Mouse (Mus musculus): ENCODE results near the gene Spsb4. TPM values are rescaled to one million over a fixed set of nuclear protein-coding genes. Genes with fewer than 3 reads are reported as not detected.

Gene Spsb4
- polyA plus RNA-seq, 1 experiment from 2014 or later: 21.5 TPM

DNA sequence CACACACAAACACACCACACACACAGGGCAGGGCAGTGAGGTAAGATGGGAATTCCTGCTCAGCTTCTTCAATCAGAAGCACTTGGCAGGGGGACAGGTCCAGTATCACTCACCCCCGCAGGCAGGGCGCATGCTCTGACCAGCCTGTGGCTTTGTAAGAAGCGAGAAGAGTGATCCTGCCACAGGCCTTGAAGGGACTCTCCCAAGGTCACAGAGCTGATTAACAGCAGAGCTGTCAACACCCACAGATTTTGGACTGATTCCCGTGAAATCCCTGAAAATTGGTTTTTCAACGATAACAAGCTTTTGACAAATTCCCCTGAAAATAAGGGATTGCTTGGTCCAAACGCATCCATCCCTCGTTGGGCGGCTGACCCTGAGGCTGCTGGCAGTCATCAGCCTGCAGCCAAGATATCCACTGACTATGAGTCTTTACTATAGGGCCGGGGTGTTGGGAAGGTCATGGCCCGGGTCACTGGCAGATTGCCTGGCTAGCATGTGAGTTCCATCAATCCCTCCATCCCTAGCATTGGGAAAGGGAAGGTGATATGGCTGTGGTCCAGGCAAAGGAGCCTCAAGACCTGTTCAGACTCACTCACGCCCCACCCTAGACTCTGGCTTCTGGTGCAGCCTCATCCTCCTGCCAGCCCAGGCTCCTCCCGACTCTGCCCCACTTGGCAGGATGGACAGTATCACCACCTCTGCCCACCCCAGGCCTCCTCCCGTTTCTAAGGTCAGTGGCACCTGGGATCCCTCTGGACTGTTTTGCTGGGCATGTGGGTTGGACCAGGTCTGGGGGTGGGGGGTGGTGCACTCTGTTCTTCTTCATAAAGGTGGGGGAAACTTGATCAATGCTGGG, 41.1 kb downstream of the Spsb4 start:
- ATAC-seq (ENCODE audit: insufficient read depth, low FRiP score, low read depth): no peak
- peaks cover 21% of the 10 kb centered on the region for H3K4me1 ChIP-seq
- H3K9ac ChIP-seq: no peak overlapping the region
- H3K36me3 ChIP-seq: no peaks in the 10 kb centered on the region
- H3K27me3 ChIP-seq (replicated peaks): no peaks in the 10 kb centered on the region
- H3K27ac ChIP-seq: no peak overlapping the region
- no peak overlapping the region for H3K4me2 ChIP-seq
- H3K9me3 ChIP-seq: no peaks in the 10 kb centered on the region
- whole genome bisulfite sequencing: 50% methylated on average over 13 of the region's 13 CpGs
- no peak overlapping the region for H3K4me3 ChIP-seq (replicated peaks)

DNA sequence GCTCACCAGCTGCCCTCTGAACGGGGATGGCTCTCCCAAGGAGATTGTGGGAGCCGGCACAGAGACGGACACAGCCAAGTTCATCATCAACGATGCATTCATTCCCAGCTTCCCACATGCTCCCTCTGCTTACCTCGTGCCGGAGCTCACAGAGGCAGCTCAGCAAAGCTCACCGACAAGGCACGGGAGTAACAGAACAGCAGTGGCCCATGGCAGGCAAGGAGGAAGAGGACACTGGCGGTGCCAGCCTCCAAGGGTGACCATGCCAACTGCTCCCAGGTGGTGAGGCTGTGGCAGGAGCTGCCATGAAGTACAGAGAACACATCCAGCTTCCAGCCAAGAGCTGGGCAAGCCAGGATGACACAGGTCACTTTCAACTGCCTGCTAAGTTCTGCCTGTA, 45.6 kb downstream of the Spsb4 start:
- no peak overlapping the region for H3K9ac ChIP-seq
- H3K36me3 ChIP-seq: no peaks in the 10 kb centered on the region
- H3K27me3 ChIP-seq (replicated peaks): no peaks in the 10 kb centered on the region
- no peaks in the 10 kb centered on the region for H3K9me3 ChIP-seq
- H3K4me1 ChIP-seq: peaks cover 8% of the 10 kb centered on the region; the same call in 1 of the 2 replicates
- no peak overlapping the region for H3K27ac ChIP-seq
- no peak overlapping the region for H3K4me3 ChIP-seq (replicated peaks)
- no peak for ATAC-seq (ENCODE audit: insufficient read depth, low FRiP score, low read depth)
- H3K4me2 ChIP-seq: no peak overlapping the region
- whole genome bisulfite sequencing: 93% methylated on average over 9 of the region's 9 CpGs

DNA sequence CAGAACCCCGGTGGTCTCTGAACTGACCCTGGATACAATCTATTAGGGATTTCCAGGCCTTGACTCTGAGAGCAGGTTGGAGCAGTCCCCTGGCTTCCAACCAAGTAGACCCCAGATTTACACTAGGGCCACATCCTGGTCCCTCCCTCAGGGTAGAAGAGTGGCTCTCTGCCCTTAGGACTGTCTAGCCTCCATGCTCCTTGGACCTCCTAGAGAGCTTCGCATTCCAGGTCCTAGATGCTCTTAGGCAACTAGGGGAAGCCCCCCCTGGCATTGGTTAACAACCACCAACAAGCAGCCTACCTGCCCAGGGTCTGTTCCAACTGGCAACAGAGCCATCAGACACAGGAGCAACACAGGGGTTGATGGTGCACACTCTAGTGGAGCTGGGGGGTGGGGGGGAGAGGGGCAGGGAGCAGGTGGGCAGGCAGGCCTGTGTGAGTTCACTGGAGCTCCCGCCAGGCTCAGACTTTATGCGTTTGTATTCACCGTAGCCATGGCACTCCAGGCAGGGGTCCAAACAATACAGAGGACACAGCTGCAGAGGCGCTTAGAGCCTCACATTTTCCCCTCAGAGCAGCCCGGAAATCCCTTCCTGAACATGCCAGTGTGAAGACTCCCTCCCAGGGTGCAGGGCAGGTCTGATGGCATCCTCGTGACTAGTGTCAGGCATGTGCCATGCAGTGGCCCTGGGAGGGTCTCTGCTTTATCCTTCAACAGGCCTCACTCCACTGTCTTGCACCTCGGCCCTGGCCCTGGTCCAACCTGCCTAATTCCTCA, 46.8 kb downstream of the Spsb4 start:
- Histone ChIP-seq H3K27me3 (replicated peaks) (no peaks in the 10 kb centered on the region), H3K27ac (no peak overlapping the region), H3K9ac (no peak overlapping the region), H3K9me3 (no peaks in the 10 kb centered on the region), H3K4me2 (no peak overlapping the region), H3K4me1 (peaks cover 8% of the 10 kb centered on the region; the same call in 1 of the 2 replicates), H3K4me3 (replicated peaks) (no peak overlapping the region), H3K36me3 (no peaks in the 10 kb centered on the region)
- ATAC-seq (ENCODE audit: insufficient read depth, low FRiP score, low read depth): peak; percentile 66
- WGBS: 49% methylated on average over 9 of the region's 9 CpGs

DNA sequence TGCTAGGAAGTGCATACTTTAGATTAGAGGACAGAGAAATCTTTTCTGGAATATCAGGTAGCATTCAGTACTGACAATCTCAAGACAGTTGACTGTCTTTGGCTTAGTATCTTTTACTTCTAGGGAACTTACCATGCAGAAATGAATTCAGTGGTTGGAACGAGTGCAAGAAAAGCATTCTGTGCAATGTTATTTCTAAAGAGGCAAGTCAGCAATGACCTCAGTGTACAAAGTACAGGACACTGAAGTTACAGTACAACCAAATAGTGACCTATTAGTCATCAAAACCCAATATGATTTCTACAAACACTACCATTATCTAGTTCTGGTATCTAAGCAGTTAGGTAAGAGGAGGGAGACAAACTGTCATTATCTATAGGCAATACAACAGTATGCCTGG, 51.1 kb downstream of the Spsb4 start:
- WGBS: 69% methylated on average over 1 of the region's 1 CpGs
- no peak overlapping the region for H3K27ac ChIP-seq
- no peak overlapping the region for H3K4me3 ChIP-seq (replicated peaks)
- H3K36me3 ChIP-seq: no peaks in the 10 kb centered on the region
- ATAC-seq (ENCODE audit: insufficient read depth, low FRiP score, low read depth): no peak
- no peak overlapping the region for H3K9ac ChIP-seq
- no peak overlapping the region for H3K4me2 ChIP-seq
- no peaks in the 10 kb centered on the region for H3K9me3 ChIP-seq
- peaks cover 22% of the 10 kb centered on the region for H3K4me1 ChIP-seq
- H3K27me3 ChIP-seq (replicated peaks): no peaks in the 10 kb centered on the region

DNA sequence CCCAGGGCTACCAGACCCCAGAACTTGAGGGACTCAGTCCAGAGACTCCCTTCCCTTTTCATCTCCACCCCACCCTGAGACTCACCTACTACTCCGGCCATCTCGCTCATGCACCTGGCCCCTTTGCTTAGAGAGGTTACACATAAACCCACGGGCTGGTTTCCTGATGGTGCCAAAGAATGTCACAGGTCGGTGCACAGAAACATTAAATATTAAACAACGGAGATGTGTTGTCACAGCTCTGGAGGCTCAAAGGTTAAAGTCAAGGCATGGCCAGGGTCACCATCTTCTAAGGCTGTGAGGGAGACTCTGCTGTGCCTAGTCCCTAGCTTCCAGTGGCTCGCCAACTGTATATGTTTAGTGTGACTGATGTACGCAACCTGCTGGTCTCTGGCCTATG, 52.2 kb downstream of the Spsb4 start:
- Histone ChIP-seq H3K27me3 (replicated peaks) (no peaks in the 10 kb centered on the region), H3K9me3 (no peaks in the 10 kb centered on the region), H3K27ac (no peak overlapping the region), H3K4me3 (replicated peaks) (no peak overlapping the region), H3K36me3 (no peaks in the 10 kb centered on the region), H3K4me1 (peaks cover 19% of the 10 kb centered on the region), H3K4me2 (no peak overlapping the region), H3K9ac (no peak overlapping the region)
- 79% methylated on average over 7 of the region's 7 CpGs for WGBS
- ATAC-seq (ENCODE audit: insufficient read depth, low FRiP score, low read depth): no peak

DNA sequence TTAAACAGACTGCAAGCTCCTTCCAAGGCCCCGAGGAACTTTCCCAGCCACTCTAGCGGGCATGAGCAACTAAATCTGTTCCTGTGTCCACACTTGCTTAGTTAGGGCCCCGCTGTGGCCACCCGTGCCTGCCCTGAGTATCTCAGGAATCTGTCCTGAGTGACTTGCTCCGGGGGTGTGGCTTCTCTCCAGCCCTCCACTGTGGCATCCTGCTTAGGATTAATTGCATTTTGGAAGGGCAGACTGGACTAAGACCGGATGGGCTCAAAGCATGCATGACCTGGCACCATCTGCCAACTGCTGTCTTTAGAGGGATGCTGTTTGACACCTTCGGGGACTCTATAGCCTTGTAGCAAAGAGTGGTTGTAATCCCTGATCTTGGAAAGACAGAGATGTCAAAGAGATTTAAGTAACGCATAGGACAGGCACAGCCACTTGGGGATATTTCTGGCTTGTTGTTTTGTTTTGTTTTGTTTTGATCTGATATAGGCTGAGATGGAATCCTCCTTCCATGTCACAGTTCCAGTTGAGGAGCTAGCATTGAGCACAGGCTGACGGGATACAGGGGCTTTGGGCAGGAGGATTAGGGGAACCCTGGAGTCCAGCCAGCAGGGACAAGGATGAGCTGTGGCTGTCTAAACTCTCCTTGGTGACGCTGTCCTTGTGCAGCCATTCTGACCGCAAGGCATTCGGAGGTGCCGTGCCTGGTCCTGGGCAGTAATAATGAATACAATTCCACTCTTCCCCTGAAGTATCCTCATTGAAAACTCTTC, 55.0 kb downstream of the Spsb4 start:
- Histone ChIP-seq H3K4me3 (replicated peaks) (no peak overlapping the region), H3K4me2 (no peak overlapping the region), H3K9ac (no peak overlapping the region), H3K36me3 (no peaks in the 10 kb centered on the region), H3K9me3 (no peaks in the 10 kb centered on the region), H3K4me1 (peaks cover 19% of the 10 kb centered on the region), H3K27ac (no peak overlapping the region), H3K27me3 (replicated peaks) (no peaks in the 10 kb centered on the region)
- 56% methylated on average over 13 of the region's 13 CpGs for WGBS
- no peak for ATAC-seq (ENCODE audit: insufficient read depth, low FRiP score, low read depth)

DNA sequence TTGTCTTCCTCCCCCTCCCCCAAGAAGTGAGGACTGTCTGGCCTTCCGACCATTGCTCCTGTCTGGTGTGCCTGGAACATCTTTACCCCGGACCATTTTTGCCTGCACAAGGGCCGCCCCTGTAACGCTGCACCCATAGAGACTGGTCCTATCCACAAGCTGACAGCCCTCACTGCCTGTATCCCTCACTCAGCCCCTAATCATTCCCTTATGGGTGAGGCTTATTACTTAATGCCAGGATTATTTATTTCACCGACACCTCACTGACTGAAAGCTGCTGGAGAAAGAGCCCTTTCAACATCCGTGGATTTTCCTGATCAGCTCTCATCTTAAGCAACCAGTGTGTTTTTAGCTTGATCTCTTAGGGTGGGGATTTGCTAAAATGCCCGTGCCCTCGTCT, 55.9 kb downstream of the Spsb4 start:
- H3K4me3 ChIP-seq (replicated peaks): no peak overlapping the region
- peaks cover 25% of the 10 kb centered on the region for H3K4me1 ChIP-seq
- H3K36me3 ChIP-seq: no peaks in the 10 kb centered on the region
- H3K4me2 ChIP-seq: no peak overlapping the region
- H3K9me3 ChIP-seq: no peaks in the 10 kb centered on the region
- no peak overlapping the region for H3K9ac ChIP-seq
- no peaks in the 10 kb centered on the region for H3K27me3 ChIP-seq (replicated peaks)
- WGBS: 57% methylated on average over 8 of the region's 8 CpGs
- ATAC-seq (ENCODE audit: insufficient read depth, low FRiP score, low read depth): no peak
- no peak overlapping the region for H3K27ac ChIP-seq

DNA sequence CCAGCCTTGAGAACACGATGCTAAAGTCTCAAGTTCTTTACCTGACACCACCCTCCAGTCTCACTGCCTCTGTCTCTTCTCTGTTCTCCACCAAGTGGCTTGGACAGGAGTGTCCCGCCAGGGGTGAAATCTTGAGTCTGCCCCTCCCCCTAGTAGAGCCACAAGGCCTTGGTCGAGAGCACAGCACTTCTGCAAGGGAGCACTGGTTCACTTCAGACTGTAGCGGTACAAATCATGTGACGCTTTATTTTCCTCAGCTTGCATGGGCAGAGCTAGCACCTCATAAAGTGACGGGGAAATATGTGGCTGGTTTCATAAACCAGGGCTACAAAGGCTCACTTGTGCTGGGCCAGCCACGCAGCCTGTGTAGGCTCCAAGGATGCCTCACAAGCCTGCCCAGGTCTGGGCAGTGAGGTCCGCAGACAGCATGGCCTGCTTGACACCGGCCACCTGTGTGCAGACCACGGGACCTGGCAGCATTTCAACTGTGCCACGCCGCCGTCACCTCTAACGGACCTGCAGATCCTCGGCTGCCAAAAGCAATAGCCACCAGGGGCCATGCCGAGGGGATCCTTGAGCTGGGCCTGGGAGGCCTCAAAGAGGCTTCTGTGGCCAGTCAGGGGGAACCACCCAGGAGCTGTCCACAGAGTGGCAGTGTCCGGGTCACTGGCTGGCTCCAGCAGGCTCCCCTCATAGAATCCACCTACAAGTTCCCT, 56.5 kb downstream of the Spsb4 start:
- Histone ChIP-seq H3K4me3 (replicated peaks) (no peak overlapping the region), H3K27ac (no peak overlapping the region), H3K27me3 (replicated peaks) (no peaks in the 10 kb centered on the region), H3K4me2 (no peak overlapping the region), H3K36me3 (no peaks in the 10 kb centered on the region), H3K4me1 (peaks cover 25% of the 10 kb centered on the region), H3K9ac (no peak overlapping the region), H3K9me3 (no peaks in the 10 kb centered on the region)
- 60% methylated on average over 17 of the region's 17 CpGs for WGBS
- ATAC-seq (ENCODE audit: insufficient read depth, low FRiP score, low read depth): no peak

DNA sequence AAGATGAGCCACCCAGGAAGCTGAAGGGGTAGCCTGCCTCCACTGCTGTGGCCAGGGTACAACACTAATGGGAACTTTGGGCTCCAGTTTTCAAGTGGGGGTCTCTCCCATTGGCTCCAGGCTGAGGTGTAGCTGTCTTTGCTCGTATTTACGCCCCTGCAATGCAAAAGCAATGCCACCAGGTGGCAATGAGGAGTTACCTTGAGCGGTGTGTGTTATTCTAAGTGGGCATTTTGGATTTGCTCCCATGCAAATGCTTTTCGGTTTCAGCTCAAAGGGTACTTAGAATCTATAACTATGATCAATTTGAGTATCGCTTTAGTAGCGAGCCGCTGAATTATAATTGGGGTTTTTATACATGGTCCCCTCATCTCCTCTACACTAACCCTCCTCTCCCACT, 57.6 kb downstream of the Spsb4 start:
- no peak for ATAC-seq (ENCODE audit: insufficient read depth, low FRiP score, low read depth)
- H3K4me3 ChIP-seq (replicated peaks): no peak overlapping the region
- no peaks in the 10 kb centered on the region for H3K27me3 ChIP-seq (replicated peaks)
- no peaks in the 10 kb centered on the region for H3K9me3 ChIP-seq
- no peak overlapping the region for H3K4me2 ChIP-seq
- WGBS: 56% methylated on average over 7 of the region's 7 CpGs
- H3K27ac ChIP-seq: no peak overlapping the region
- no peaks in the 10 kb centered on the region for H3K36me3 ChIP-seq
- H3K4me1 ChIP-seq: peaks cover 25% of the 10 kb centered on the region
- no peak overlapping the region for H3K9ac ChIP-seq

DNA sequence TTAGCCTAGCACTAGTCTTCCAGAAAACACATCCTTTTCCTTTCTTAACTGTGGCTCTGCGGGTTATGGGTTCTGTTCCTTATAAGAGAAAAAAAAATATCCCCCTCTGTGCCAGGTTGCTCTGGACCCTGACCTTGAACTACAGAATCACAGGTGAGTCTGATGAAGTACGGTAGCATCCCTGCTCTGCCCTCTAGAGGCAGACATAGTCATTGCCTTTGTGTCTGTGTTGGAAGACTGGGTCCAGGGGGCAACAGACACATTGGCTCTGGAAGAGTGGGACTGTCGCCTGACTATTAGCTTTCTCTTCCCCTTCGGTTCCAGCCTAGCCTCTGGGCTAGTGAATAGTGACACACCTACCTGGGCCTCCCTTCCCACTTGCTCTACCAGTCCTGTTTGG, 58.4 kb downstream of the Spsb4 start:
- no peaks in the 10 kb centered on the region for H3K27me3 ChIP-seq (replicated peaks)

DNA sequence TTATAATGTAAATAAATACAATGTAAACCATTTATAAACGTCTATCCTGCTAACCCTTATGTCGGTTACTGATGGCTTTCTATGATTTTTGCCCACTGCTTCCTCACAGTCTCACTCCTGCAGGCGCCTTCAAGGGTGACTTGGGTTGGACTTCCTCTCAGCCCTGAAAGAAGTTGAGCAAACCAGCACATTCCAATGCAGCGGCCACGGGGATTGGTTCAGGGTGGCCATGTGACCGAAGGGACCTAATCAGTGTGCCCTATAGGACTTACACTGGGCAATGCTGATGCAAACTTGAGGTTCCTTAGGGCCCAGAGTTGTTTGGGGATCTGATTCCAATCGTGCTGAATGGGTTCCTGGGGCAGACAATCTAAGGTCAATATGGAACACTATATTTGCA, 59.2 kb downstream of the Spsb4 start:
- Histone ChIP-seq H3K36me3 (no peaks in the 10 kb centered on the region), H3K9me3 (no peaks in the 10 kb centered on the region), H3K9ac (no peak overlapping the region), H3K4me2 (no peak overlapping the region), H3K27me3 (replicated peaks) (no peaks in the 10 kb centered on the region), H3K4me1 (peaks cover 25% of the 10 kb centered on the region), H3K27ac (no peak overlapping the region), H3K4me3 (replicated peaks) (no peak overlapping the region)
- WGBS: 77% methylated on average over 7 of the region's 7 CpGs
- ATAC-seq (ENCODE audit: insufficient read depth, low FRiP score, low read depth): no peak

More for the DNA sequence above, 58.4 kb downstream of the Spsb4 start:
- no peaks in the 10 kb centered on the region for H3K36me3 ChIP-seq
- H3K9ac ChIP-seq: no peak overlapping the region
- H3K4me2 ChIP-seq: no peak overlapping the region
- no peak overlapping the region for H3K4me3 ChIP-seq (replicated peaks)
- no peak overlapping the region for H3K27ac ChIP-seq
- no peaks in the 10 kb centered on the region for H3K9me3 ChIP-seq
- peaks cover 25% of the 10 kb centered on the region for H3K4me1 ChIP-seq
- no peak for ATAC-seq (ENCODE audit: insufficient read depth, low FRiP score, low read depth)
- 76% methylated on average over 4 of the region's 4 CpGs for WGBS

Data from stomach, embryonic 15.5 days (tissue).